Mouse (Mus musculus): ENCODE data around the gene Smyd2.

- TF ChIP-seq USF1 (IDR thresholded peaks at IDR 0.05; ENCODE audit: low read depth) (no peak), CTCF (IDR thresholded peaks at IDR 0.05; ENCODE audit: control insufficient read depth, insufficient read depth, insufficient read length) (peak; percentile 87), MYOD1 (IDR thresholded peaks at IDR 0.05; ENCODE audit: control insufficient read depth, insufficient read length, low read depth) (no peak), MAX (IDR thresholded peaks at IDR 0.05) (no peak), MYOG (IDR thresholded peaks at IDR 0.05; ENCODE audit: control insufficient read depth, extremely low read depth, insufficient read length) (no peak), FOSL1 (IDR thresholded peaks at IDR 0.05; ENCODE audit: insufficient read depth, low read length, poor library complexity, severe bottlenecking) (no peak)
These were observed 34.6 kb downstream of the Smyd2 start for GRCm38 (mm10) chr1:189887518-189887917.
